Mouse (Mus musculus) ES-Bruce4 (cell line): ENCODE measurements at regions not wholly inside any gene's neighbourhood (a gene's known extent, or its start where the extent isn't known, plus 50 kb on each side); places are given as distances from the start of the nearest gene placed in this dataset.

Experiments used
- H3K27ac ChIP-seq: 2 replicates; pipeline ENCODE4 v1.5.1; 2012; ENCODE audit warnings: low read length, inconsistent platforms; ENCODE audit not compliant: insufficient read depth
- H3K27me3 ChIP-seq: 2 replicates; pipeline ENCODE4 v1.6.1; 2012; ENCODE audit warnings: mild to moderate bottlenecking, low read length, inconsistent platforms; ENCODE audit not compliant: control insufficient read depth, poor library complexity, insufficient read depth, severe bottlenecking
- H3K36me3 ChIP-seq: 2 replicates; pipeline ENCODE4 v1.6.1; 2012; ENCODE audit warnings: inconsistent platforms, mild to moderate bottlenecking, low read length, moderate library complexity; ENCODE audit not compliant: control insufficient read depth, poor library complexity, insufficient read depth, severe bottlenecking
- H3K4me1 ChIP-seq: one replicate; pipeline ENCODE4 v1.8.1; 2011; ENCODE audit warnings: low read length; ENCODE audit not compliant: control insufficient read depth, insufficient read depth
- H3K4me3 ChIP-seq: 2 replicates; pipeline ENCODE4 v1.5.1; 2011; ENCODE audit warnings: low read depth, mild to moderate bottlenecking, low read length
- H3K9ac ChIP-seq: 2 replicates; pipeline ENCODE4 v1.6.1; 2012; ENCODE audit warnings: low read depth, mild to moderate bottlenecking, inconsistent platforms; ENCODE audit not compliant: poor library complexity, severe bottlenecking
- H3K9me3 ChIP-seq: replicated peaks from 2 replicates; pipeline ENCODE4 v1.6.1; 2012; ENCODE audit warnings: mild to moderate bottlenecking, low read length, inconsistent platforms; ENCODE audit not compliant: control insufficient read depth, poor library complexity, insufficient read depth, severe bottlenecking
- CTCF ChIP-seq: IDR thresholded peaks from one replicate; pipeline ENCODE4 v1.8.1; 2011; ENCODE audit warnings: low read depth, low read length
- EP300 ChIP-seq: IDR thresholded peaks from 2 replicates; pipeline ENCODE4 v1.6.1; 2011; ENCODE audit warnings: low read depth, low read length; ENCODE audit not compliant: insufficient read depth
- POLR2A ChIP-seq: IDR thresholded peaks from one replicate; pipeline ENCODE4 v1.8.1; 2011; ENCODE audit warnings: low read length; ENCODE audit not compliant: insufficient read depth

DNA sequence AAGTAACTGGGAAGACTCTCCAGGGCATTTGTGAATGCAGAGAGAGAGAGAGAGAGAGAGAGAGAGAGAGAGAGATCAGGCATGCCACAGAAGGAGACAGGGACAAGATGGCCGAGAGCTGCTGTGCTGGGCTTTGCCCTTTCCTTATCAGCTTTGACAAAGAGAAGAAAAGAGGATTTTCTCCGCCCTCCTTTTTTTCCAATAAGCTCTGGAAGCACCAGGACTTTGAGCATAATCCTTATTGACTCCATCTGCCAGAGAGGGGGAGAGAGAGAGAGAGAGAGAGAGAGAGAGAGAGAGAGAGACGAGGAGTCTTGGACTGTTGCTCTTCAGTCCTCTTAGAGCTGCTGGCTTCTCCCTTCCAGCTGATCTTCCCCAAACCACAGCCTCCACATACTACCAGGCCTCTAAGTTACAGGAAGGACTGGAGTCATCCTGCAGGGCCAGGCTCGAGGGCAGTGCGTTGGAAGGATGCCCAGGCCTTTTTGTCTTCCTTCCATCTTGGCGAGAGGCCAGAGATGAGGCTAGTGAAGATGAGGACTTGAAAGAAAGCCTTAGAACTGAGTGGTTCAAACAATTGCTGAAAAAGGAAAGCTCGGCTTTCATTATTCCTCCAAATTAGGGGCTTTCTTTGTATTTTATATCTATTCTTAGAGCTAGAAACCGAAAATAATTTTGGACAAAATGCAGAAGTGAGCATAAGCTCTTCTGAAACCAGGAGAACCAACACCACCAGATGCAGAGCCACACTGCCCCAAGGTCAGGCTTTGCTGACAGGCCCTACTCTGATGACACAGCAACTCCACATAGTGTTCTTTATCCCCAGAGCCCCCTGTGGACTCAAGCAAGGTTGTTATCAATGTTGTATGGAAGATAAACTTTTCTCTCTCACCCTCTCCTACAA, 59.3 kb upstream of the Kcnd3 start:
- Histone ChIP-seq H3K4me1 (no peaks in the 10 kb centered on the region), H3K9ac (no peak overlapping the region), H3K4me3 (no peak overlapping the region), H3K27ac (no peak overlapping the region), H3K9me3 (no peaks in the 10 kb centered on the region), H3K36me3 (no peaks in the 10 kb centered on the region), H3K27me3 (no peaks in the 10 kb centered on the region)
- TF ChIP-seq CTCF: no peak
- no peak for TF ChIP-seq POLR2A
- TF ChIP-seq EP300: no peak
